Mouse (Mus musculus): ENCODE measurements around the gene Mup17.
A peak's percentile ranks its signal among the peaks of the same experiment; 100 is the strongest.
"Not testable (repeated sequence)": the region's sequence is repeated elsewhere in the genome, so short reads cannot be mapped to it uniquely, and the experiment has no call there.

The Mup17 gene

DNA sequence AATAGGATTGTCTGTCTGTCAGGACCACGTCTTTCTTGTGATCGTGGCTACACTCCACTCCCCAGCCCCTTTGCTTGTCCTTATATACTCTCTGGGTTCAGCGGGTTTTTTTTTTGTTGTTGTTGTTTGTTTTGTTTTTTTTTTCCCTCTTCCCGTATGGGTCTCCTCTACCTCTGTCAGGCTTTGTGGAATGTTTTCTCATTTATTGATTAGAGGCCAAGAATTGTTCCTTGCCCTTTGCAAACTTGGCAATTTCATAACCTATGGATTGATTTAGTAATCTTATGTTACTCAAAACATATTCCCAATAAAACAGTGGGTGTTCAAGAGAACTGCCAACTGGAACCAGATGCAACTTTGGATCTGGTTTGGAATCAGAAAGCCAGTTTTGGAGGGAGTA, at the start of gene Mup17:
TSS of gene Mup17 (minus strand) at position 101 of the 400 bp plus-strand sequence.
- not testable (repeated sequence) for DNase-seq (ENCODE audit: low spot score in 2 of 2)

DNA sequence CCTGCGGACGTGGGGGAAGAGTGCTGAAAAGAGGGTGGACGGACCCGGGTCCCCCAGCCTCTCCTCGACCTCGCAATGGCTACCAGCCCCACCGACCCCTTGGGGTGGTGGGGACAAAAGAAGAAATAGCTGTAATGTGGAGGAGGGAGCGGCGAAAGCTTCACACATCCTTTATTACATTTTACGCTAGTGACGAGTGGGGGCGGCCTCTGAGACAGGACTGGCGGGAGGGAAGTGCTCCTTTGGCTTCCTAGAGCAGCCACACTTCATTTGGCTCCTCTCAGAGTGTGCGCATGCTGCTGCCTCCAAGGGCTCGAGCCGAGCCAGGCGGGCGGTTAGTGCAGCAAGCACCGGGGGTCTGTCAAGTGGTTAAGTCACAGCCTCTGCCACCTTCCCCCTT, 24.1 kb downstream of the Mup17 start:
- not testable (repeated sequence) for DNase-seq (ENCODE audit: low spot score in 2 of 2)

DNA sequence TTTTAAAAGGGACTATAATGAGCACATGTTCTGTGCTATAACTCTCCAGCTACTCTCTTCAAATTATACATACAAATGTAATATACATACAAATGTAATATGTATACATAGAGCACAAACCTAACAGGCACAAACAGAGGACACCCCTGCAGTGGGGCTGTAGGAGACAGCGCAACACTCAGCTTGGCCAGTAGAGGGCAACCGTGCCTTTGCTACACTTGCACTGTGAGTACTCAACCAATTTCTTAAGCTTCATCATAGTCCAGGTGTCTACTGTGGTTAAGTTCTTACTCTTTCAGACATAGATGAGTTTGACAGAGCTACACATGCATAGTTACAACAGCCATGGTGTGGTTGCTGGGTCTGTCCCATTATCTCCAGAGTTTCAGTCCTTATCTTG, 39.8 kb downstream of the Mup17 start:
- peak; percentile 4 to 10 for DNase-seq (ENCODE audit: low spot score in 2 of 2)

Data from frontal cortex, postnatal 36 days (tissue).